Mouse (Mus musculus) telencephalon, adult 2 months (tissue): ENCODE measurements around the gene Grk6.
"Not testable (repeated sequence)": the region's sequence is repeated elsewhere in the genome, so short reads cannot be mapped to it uniquely, and the experiment has no call there.

Experiments
- DNase-seq: peaks from one replicate; pipeline ENCODE4 v3.0.0-alpha.2; 2011; ENCODE audit warnings: low read depth, low spot score

Grk6 gene

GRCm38 (mm10) chr13:55426613-55427012, 18.3 kb upstream of the Grk6 start, which contains the start of gene F12:
TSS of gene F12 (minus strand) at chr13:55426793.
- no peak for DNase-seq

- no peak for DNase-seq
These were observed 15.5 kb upstream of the Grk6 start for GRCm38 (mm10) chr13:55429226-55429888.

- DNase-seq = no peak
These were observed 14.3 kb upstream of the Grk6 start for GRCm38 (mm10) chr13:55430566-55430965.

DNA sequence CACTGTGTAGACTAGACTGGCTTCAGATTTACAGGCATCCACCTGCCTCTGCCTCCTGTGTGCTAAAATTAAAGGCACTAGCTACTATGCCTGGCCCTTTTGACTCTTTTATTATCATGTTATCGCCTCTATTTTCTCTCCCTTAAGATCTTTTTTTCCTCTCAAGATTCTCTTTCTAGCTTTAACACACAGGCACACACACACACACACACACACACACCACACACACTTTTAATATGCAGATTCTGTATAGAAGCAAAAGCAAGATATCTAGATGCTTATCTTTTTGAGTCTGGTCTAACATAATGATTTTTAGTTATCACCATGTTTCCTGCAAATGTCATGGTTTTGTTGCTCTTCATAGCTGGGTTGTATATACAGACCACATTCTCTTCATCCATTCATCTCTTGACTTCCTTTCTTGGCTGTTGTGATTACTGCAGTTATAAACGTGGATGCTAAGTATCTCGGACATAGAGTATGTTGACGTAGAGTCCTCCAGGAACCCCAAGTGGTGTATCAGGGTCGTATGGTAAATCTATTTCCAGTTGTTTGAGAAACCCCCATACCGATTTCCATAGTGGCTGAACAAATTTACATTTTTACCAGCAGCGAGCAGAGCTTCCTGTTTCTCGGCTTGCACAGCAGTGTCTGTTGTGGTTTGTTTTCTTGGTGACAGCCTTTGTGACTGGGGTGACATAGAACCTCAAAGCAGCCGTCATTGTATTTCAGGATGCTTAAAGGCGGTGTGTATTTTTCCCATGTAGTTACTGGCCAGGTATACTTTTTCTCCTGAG, 12.8 kb upstream of the Grk6 start:
- DNase-seq = no peak

GRCm38 (mm10) chr13:55437111-55437629, 7.7 kb upstream of the Grk6 start:
- DNase-seq = not testable (repeated sequence)

GRCm38 (mm10) chr13:55443799-55444285, 1.0 kb upstream of the Grk6 start:
- no peak for DNase-seq

DNA sequence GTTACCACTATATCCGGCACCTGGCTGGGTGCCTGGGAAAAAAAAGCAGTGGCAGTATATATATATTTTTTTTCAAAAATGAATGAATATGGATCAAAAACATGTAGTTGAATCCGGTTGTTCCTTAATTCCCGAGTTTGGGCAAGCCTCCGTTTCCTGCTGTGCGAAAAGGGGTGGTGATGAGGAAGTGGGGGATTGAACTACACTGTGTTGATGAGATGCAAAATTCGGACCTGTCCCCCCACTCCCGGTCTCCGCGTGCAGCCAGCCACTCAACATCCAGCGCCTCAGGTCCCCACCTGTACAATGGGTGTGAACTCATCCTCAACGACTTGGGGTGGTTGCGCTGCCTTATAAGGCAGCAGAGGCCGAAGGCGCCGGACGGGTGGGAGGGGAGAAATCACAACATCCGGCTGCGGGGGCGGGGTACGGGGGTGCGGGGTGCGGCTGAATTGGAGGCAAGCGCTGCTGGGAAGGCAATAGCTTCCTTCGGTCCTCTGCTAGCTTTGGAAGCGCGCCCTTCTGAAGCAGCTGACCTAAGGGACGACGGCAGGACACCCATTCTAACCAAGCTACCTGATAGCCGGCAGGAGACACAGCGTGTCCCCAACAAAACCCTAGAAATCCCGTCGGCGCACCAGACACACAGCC, 461 bp upstream of the Grk6 start:
- DNase-seq = no peak

DNA sequence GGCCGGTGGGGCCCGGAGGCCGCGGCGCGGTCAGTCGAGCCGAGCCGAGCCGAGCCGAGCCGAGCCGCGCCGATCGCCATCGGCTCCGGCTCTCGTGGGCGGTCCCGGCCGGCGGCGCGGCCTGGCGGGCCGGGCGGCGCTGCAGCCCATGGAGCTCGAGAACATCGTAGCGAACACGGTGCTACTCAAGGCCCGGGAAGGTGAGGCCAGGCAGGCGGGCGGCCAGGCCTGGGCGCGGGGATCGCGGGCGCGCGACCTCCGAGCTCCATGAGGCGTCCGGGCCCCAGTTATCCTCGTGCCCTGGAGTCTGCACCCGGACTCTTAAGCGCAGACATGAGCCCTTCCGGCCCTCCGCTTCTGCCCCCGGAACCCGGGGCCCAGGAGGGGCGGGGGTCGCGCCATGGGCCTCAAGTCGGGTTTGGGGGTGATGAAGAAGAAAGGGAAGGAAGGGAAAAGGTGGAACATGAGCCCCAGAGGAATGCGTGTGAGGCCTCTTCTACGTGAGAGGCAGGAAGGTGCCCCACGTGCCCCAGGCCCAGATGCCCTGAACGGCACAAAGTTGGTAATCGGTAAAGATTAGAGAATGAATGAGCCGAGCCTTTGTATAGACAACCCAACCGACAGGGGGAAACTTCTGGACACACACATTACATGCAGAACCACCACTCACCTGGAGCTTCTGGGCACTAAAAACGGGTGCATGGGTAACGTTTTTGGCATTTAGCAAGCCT, 654 bp downstream of the Grk6 start:
- no peak for DNase-seq

DNA sequence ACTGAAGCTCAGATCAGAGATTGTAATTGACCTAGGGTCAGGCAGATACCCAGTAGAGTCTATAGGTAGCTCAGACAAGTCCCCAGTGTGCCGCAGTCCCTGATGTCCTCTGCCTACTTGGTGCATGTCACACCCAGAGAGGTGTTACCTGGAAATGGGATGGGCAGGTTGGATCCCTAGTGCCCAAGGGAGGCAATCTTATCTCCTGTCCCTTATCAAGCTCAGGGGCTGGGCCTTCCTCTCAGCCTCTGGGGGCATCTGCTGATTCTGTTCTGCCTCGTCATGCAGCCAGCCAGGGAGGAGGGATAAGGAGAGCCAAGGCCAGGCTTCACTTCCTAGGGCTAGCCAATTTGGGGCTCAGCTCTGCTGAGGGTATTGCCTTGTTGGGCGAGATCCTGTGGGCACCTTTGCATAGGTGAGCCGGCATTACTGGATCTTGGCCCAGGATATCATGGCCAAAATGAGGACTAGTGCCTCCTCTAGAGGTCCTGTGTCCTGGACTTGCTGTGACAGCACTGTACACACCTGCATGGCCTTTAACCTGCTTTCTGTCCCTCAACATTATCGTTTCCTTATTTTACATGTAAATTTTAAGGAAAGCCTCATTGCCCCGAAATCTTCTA, 1.7 kb downstream of the Grk6 start:
- no peak for DNase-seq

DNA sequence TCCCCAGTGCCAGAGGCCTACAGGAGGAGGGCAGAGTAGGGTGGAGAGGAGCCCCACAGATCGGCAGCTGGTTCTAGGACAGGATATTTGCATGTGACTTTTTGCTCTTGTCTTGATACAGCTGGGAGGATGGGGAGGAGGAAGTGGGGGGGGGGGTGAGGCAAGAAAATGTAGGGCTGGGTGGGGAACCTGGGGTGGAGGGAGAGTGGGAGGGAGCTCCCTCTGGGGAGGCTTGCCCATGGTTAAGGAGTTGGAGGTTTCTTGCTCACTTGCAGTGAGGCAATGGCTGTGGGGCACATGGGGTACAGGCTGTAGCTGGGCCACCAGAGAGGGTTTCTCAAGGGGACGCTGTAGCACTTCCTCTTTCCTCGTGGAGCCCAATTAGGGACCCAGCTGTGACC, 2.7 kb downstream of the Grk6 start:
- no peak for DNase-seq

DNA sequence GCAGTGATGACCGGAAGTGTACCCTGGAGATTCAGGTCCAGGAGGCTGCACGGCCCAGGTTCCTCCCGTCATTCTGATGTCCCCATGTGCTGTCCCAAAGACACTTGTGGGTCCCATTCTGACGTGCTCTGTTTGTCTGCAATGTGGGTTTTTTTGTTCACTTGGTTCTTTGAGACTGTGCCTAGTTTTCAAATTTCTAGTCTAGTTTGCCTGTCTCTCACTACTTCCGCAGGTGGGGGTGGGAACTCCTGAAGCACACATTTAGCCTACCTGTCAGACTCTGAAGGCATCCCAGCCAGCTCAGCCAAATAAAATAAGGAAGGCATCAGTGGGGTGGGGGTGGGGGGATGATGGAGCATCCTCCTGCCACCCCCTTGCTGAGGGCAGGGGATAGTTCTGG, 3.3 kb downstream of the Grk6 start:
- no peak for DNase-seq

- no peak for DNase-seq
These were observed 4.3 kb downstream of the Grk6 start for GRCm38 (mm10) chr13:55449205-55449604.

GRCm38 (mm10) chr13:55449679-55450441, 5.0 kb downstream of the Grk6 start:
- no peak for DNase-seq

DNA sequence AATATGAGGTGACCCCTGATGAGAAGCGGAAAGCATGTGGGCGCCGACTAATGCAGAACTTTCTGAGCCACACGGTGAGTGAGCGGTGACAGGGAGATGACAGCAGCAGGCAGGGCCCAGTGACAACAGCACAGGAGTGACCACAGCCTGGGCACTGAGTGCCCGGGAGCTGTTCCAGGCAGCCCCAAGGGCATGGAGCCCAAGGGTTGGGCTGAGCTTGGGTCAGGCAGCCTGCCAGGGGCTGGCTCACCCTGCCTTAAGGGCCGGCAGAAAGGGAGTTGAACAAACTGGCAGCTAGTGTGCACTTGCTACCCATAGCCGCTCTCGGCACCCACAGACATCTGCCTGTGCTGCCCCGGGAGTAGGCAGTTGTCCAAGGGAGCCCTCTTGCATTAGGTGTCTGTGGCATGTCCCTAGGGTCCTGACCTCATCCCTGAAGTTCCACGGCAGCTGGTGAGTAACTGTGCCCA, 5.7 kb downstream of the Grk6 start:
- DNase-seq = no peak

DNA sequence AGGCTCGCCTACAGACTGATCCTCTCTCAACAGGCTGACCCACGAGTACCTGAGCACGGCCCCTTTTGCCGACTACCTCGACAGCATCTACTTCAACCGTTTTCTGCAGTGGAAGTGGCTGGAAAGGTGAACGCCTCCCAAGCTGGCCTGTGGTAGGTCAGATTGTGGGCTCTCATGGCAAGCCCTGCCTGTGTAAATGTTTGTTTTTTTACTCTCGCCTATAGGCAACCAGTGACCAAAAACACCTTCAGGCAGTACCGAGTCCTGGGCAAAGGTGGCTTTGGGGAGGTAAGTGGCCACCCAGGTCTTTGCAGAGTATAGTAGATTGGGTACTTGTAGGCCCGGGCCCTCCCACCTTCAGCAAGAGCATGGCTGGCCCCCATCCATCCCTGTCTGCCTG, 6.4 kb downstream of the Grk6 start:
- DNase-seq = no peak

- DNase-seq = no peak
These were observed 7.1 kb downstream of the Grk6 start for GRCm38 (mm10) chr13:55451785-55452549.

DNA sequence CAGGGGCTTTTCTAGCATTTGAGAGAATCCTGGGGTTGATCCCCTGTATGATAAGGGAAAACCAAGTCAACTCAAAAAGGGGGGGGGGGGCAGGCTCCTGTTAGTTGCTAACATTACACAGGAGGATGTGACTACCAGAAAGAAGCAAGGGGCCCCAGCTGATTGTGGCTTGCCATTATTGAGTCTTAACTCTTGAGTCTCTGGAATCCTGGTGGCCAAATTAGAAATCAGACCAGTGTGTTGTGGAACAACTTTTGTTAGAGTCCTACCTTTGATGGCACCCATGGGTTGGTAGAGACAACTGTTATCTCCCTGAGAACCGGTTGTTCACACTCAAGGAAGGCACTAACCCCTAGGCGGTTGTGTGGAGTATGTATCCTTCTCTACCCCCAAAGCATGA, 18.1 kb downstream of the Grk6 start:
- no peak for DNase-seq

- no peak for DNase-seq
These were observed 18.6 kb downstream of the Grk6 start for GRCm38 (mm10) chr13:55463399-55464026.
